Mouse (Mus musculus): ENCODE data around the gene Wfdc9. TPM values are rescaled to one million over a fixed set of nuclear protein-coding genes. Genes with fewer than 3 reads are reported as not detected.

The Wfdc9 gene
- polyA plus RNA-seq, 1 experiment = not detected

DNA sequence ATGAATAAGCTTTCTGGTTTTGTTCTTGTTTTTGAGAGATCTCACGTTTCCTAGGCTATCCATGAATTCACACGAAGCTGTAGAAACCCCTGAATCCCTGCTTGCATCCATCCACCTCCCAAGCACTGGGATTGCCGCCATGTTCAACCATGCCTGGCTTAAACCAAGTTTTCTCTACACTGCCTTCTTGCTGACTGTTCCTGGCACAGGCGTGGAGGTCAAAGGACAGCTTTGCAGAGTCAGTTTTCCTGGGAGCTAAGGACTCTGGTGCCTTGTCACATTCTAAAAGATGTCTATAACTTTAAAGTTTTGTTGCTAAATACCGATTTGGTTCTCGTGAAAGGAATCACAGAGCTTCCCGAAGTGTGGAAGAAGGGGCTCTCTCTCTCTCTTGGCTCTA lies 8.5 kb upstream of the Wfdc9 start:
- H3K4me3 ChIP-seq (replicated peaks; ENCODE audit: insufficient read depth, low read depth, low read length) = no peak overlapping the region
- no peak for DNase-seq
- TF ChIP-seq CTCF (IDR thresholded peaks at IDR 0.05; ENCODE audit: borderline replicate concordance, insufficient read depth, low read depth, low read length) = no peak
- no peak for TF ChIP-seq POLR2A (IDR thresholded peaks at IDR 0.05; ENCODE audit: borderline replicate concordance, insufficient read depth, low read length)
- 83% methylated on average over 7 of the region's 7 CpGs for WGBS
- H3K27ac ChIP-seq (ENCODE audit: insufficient read depth, low read length) = no peak overlapping the region
- H3K4me1 ChIP-seq (ENCODE audit: control insufficient read depth, insufficient read depth, low read length) = no peaks in the 10 kb centered on the region
- H3K27me3 ChIP-seq (ENCODE audit: control insufficient read depth, insufficient read depth, low read length) = no peaks in the 10 kb centered on the region

DNA sequence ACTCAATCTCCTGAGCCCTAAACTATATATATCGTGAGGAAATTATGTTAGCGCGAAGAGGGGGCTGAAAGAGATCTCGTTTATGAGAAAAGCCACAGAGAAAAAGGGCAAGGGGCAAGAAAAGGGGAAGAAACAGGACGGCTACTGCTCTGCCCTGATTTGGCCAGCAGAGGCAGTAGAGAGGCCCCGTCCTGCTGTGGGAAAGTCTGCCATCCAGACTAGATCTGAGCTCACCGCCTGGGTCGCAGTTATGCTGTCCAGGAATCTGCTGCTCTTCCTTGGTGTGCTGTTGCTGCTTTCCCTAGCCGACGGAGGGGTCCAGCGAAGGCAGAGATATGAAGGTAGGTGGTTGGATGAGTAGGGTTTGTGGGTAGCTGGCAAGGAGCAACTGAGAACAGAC lies 525 bp downstream of the Wfdc9 start, which contains the start of gene Wfdc10:
Gene Wfdc10 (plus strand): TSS at position 189 of the 400 bp plus-strand sequence.
- DNase-seq = peak in 1 of 2 experiments; percentile 13

DNA sequence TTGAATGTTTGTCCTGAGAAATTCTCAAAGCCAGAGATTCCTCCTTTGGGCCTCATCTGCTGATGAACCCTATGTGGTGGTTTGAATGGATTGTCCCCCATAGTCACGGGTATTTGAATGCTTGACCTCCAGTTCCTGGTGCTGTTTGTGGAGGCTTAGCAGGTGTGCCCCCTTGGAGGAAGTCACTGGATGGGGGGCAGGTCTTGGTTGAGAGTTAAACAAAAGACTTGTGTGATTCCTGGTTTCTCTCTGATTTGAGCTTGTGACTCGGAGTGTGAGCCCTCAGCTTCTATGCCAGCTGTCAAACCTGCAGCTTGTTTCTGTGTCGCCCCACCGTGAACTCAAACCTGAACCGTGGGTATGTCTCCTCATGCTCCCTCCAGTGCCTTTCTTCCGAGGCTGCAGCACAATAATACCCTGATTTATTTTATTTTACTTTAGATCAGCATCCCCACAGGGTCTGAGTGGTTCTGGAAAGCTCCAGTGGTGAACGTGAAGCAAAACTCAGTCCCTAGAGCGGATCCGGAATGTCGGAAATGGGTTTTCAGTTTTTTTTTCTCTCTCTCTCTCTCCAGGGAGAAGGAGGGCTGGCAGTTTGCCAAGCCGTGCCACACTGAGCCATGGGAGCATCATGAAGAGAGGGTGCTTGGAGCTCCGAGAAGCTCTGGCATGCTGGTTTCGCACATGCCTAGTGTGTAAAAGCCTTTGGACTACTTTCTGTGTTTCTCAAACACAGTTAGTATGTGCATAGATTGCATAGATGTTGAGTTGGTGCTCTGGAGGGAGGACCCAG lies 14.3 kb downstream of the Wfdc9 start:
- no peaks in the 10 kb centered on the region for H3K4me1 ChIP-seq (ENCODE audit: control insufficient read depth, insufficient read depth, low read length)
- DNase-seq = no peak
- no peak overlapping the region for H3K4me3 ChIP-seq (replicated peaks; ENCODE audit: insufficient read depth, low read depth, low read length)
- 40% methylated on average over 13 of the region's 13 CpGs for WGBS
- H3K27me3 ChIP-seq (ENCODE audit: control insufficient read depth, insufficient read depth, low read length) = no peaks in the 10 kb centered on the region; the same call in 1 of the 2 replicates
- H3K27ac ChIP-seq (ENCODE audit: insufficient read depth, low read length) = no peak overlapping the region
- TF ChIP-seq CTCF (IDR thresholded peaks at IDR 0.05; ENCODE audit: borderline replicate concordance, insufficient read depth, low read depth, low read length) = no peak
- TF ChIP-seq POLR2A (IDR thresholded peaks at IDR 0.05; ENCODE audit: borderline replicate concordance, insufficient read depth, low read length) = no peak

More for the DNA sequence above, 525 bp downstream of the Wfdc9 start, which contains the start of gene Wfdc10:
- 13% methylated on average over 11 of the region's 11 CpGs for WGBS
- Histone ChIP-seq H3K4me1 (ENCODE audit: control insufficient read depth, insufficient read depth, low read length) (no peaks in the 10 kb centered on the region), H3K27ac (ENCODE audit: insufficient read depth, low read length) (no peak within 1 kb of the TSS), H3K4me3 (replicated peaks; ENCODE audit: insufficient read depth, low read depth, low read length) (no peak within 1 kb of the TSS), H3K27me3 (ENCODE audit: control insufficient read depth, insufficient read depth, low read length) (no peaks in the 10 kb centered on the region)
- TF ChIP-seq POLR2A (IDR thresholded peaks at IDR 0.05; ENCODE audit: borderline replicate concordance, insufficient read depth, low read length) (no peak), CTCF (IDR thresholded peaks at IDR 0.05; ENCODE audit: borderline replicate concordance, insufficient read depth, low read depth, low read length) (peak; percentile 59)

DNA sequence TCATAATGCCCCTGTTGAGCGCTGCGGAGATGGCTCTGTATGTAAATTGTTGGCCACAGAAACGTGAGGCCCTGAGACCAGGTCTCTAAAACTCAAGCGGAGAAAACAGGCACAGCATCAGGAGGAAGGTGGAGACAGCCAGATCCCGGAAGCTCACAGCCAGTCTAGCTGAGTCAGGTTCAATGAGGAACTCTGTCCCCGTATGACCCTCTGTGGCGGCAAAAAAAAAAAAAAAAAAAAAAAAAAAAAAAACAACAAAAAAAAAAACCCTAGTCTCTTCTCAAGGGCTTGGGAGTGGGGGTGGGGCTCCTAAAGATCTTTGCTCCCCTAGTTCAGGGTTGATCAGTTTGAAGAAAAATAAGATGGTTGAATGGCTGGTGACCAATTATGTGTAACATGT lies 15.3 kb downstream of the Wfdc9 start:
- H3K4me1 ChIP-seq (ENCODE audit: control insufficient read depth, insufficient read depth, low read length) = no peaks in the 10 kb centered on the region
- no peaks in the 10 kb centered on the region; the same call in 1 of the 2 replicates for H3K27me3 ChIP-seq (ENCODE audit: control insufficient read depth, insufficient read depth, low read length)
- TF ChIP-seq CTCF (IDR thresholded peaks at IDR 0.05; ENCODE audit: borderline replicate concordance, insufficient read depth, low read depth, low read length) (no peak), POLR2A (IDR thresholded peaks at IDR 0.05; ENCODE audit: borderline replicate concordance, insufficient read depth, low read length) (no peak)
- no peak for DNase-seq
- H3K4me3 ChIP-seq (replicated peaks; ENCODE audit: insufficient read depth, low read depth, low read length) = no peak overlapping the region
- H3K27ac ChIP-seq (ENCODE audit: insufficient read depth, low read length) = no peak overlapping the region
- 60% methylated on average over 7 of the region's 7 CpGs for WGBS

DNA sequence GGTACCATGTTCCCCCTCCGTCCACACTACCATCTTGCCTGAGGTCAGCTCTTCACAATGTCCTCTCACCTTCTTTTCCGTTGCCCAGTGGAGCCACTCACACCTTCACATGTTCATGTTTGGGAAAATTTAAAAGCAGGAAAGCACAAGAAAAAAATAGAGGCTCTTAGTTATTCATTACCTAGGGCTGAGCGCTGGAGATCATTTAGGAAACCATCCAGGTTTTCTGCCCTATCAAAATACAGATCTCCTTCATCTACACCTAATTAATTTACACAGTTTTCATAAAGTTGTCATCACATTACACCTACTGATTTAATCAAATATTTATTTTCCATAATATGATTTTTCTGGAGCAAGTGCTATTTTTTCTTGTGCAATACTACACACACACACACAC lies 17.7 kb downstream of the Wfdc9 start, which contains the start of gene Wfdc16:
Gene Wfdc16 (minus strand): TSS at position 101 of the 400 bp plus-strand sequence.
- TF ChIP-seq CTCF (IDR thresholded peaks at IDR 0.05; ENCODE audit: borderline replicate concordance, insufficient read depth, low read depth, low read length) (no peak), POLR2A (IDR thresholded peaks at IDR 0.05; ENCODE audit: borderline replicate concordance, insufficient read depth, low read length) (no peak)
- 89% methylated on average over 3 of the region's 3 CpGs for WGBS
- H3K27ac ChIP-seq (ENCODE audit: insufficient read depth, low read length) = no peak within 1 kb of the TSS
- H3K4me1 ChIP-seq (ENCODE audit: control insufficient read depth, insufficient read depth, low read length) = no peaks in the 10 kb centered on the region
- H3K4me3 ChIP-seq (replicated peaks; ENCODE audit: insufficient read depth, low read depth, low read length) = no peak within 1 kb of the TSS
- DNase-seq = no peak
- no peaks in the 10 kb centered on the region for H3K27me3 ChIP-seq (ENCODE audit: control insufficient read depth, insufficient read depth, low read length)

DNA sequence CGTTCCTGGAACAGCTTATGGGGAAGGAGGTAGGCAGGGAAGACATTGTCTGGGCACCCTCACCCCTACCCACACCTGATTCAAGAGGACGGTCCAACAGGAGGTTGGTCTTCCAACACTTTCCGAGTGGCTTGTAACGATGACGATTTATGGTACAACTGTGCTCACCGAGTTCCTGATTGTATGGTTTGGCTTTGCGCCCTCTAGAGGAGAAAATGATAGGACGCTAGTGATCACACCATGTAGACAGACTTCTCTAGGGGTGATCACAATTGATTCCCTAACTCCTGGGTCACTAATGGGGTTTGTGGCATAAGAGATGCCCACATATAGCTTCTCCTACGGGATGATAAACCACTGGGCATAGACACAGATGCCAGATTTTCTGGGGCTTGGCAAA lies 21.1 kb downstream of the Wfdc9 start:
- Histone ChIP-seq H3K27me3 (ENCODE audit: control insufficient read depth, insufficient read depth, low read length) (no peaks in the 10 kb centered on the region), H3K4me1 (ENCODE audit: control insufficient read depth, insufficient read depth, low read length) (no peaks in the 10 kb centered on the region), H3K27ac (ENCODE audit: insufficient read depth, low read length) (no peak overlapping the region), H3K4me3 (replicated peaks; ENCODE audit: insufficient read depth, low read depth, low read length) (no peak overlapping the region)
- no peak for DNase-seq
- TF ChIP-seq POLR2A (IDR thresholded peaks at IDR 0.05; ENCODE audit: borderline replicate concordance, insufficient read depth, low read length) (no peak), CTCF (IDR thresholded peaks at IDR 0.05; ENCODE audit: borderline replicate concordance, insufficient read depth, low read depth, low read length) (no peak)
- 77% methylated on average over 9 of the region's 9 CpGs for whole genome bisulfite sequencing

DNA sequence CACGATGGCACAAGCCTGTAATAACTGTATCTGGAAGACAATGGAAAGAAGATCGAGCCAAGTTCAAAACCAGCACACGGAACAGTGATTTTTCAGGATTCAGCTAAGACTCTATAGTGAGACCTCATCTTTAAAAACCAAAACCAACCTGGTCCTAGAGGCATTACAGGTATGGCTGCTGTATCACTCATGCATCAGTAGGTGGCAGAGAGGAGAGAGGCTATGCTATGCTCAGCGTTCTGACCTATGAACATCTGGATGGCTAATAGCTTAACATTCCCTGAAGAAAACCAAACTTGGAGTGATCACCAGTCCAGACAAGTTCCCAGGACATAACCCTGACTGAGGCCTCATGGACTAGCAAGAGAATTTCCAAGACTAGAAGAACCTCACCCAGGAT lies 34.6 kb downstream of the Wfdc9 start:
- Histone ChIP-seq H3K4me3 (replicated peaks; ENCODE audit: insufficient read depth, low read depth, low read length) (no peak overlapping the region), H3K27me3 (ENCODE audit: control insufficient read depth, insufficient read depth, low read length) (no peaks in the 10 kb centered on the region), H3K27ac (ENCODE audit: insufficient read depth, low read length) (no peak overlapping the region), H3K4me1 (ENCODE audit: control insufficient read depth, insufficient read depth, low read length) (no peaks in the 10 kb centered on the region)
- DNase-seq = no peak
- no peak for TF ChIP-seq CTCF (IDR thresholded peaks at IDR 0.05; ENCODE audit: borderline replicate concordance, insufficient read depth, low read depth, low read length)
- no peak for TF ChIP-seq POLR2A (IDR thresholded peaks at IDR 0.05; ENCODE audit: borderline replicate concordance, insufficient read depth, low read length)
- 87% methylated on average over 4 of the region's 4 CpGs for WGBS

DNA sequence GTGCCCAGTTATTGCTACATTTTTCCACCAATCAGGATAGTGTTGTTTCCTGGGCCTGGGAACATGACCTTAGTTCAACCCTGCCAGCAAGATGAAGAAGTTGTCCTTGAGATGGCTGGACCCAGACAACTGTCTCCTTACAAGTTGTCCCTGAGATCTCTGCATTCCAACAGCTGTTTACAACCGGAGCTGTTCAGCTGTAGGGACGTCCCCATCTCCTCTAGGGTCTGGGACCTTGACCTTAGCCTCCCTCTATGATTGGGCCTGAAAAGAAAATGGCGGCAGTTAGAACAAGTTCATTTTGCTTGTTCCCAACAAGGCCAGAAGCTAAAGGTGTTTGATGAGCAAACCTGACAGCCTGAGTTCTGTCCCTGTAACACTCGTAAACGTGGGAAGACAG lies 37.3 kb downstream of the Wfdc9 start:
- Histone ChIP-seq H3K4me3 (replicated peaks; ENCODE audit: insufficient read depth, low read depth, low read length) (no peak overlapping the region), H3K27me3 (ENCODE audit: control insufficient read depth, insufficient read depth, low read length) (no peaks in the 10 kb centered on the region), H3K27ac (ENCODE audit: insufficient read depth, low read length) (no peak overlapping the region), H3K4me1 (ENCODE audit: control insufficient read depth, insufficient read depth, low read length) (no peaks in the 10 kb centered on the region)
- DNase-seq = no peak
- TF ChIP-seq CTCF (IDR thresholded peaks at IDR 0.05; ENCODE audit: borderline replicate concordance, insufficient read depth, low read depth, low read length) (no peak), POLR2A (IDR thresholded peaks at IDR 0.05; ENCODE audit: borderline replicate concordance, insufficient read depth, low read length) (no peak)
- 84% methylated on average over 5 of the region's 5 CpGs for WGBS

Data from cerebellum, adult 2 months (tissue).